Mouse (Mus musculus) liver, postnatal 0 days (tissue): Measurements from ENCODE around the gene Celf5.

Experiments
- CTCF ChIP-seq: sonication (generic); IDR thresholded peaks from 2 replicates; pipeline ENCODE4 v1.5.1; 2016; ENCODE audit warnings: antibody characterized with exemption, low read depth
- EP300 ChIP-seq: IDR thresholded peaks from 2 replicates; pipeline ENCODE4 v1.6.1; 2016; ENCODE audit warnings: antibody characterized with exemption, low read depth, mild to moderate bottlenecking

- TF ChIP-seq EP300 (no peak), CTCF (no peak)
These were observed 53.4 kb downstream of the Celf5 start for GRCm38 (mm10) chr10:81429092-81429491.
